Mouse (Mus musculus): ENCODE measurements around the gene Amigo2.

DNA sequence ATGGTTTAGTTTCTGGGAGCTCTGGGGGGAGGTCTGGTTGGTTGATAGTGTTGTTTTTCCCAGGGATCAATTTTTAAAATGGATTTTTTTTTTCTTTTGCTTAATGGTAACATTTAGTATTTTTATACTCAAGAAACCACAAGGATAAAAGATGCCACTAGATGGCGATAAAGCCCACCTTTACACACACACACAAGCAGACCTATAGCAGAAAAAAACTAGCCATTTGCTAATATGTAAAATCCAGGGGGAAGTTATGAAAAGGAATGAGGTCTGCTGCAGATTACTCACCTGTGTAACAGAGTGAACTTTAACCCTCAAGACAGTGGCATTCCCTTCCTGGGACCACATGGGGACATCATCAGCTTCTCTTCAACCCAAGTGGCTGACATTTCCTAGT lies 51.5 kb downstream of the Amigo2 start:
- TF ChIP-seq CTCF (conservative IDR thresholded peaks at IDR 0.05; ENCODE audit: insufficient read depth, insufficient read length, low read depth, low read length) = no peak
- no peak for TF ChIP-seq POLR2A (IDR thresholded peaks at IDR 0.05; ENCODE audit: low read depth, low read length)

Measured in kidney, adult 2 months (tissue).